ENCODE assay signal across 8 mouse cellular contexts in genomic region chr1:60272471-60272870, GRCm38 (mm10).
DNase-seq lines count a peak whose midpoint lies in the region; ATAC-seq and TF ChIP-seq lines count a peak whose summit lies in the region.

No protein-coding gene starts in this region.

- no peaks in the 10 kb centered on the region for H3K4me1 ChIP-seq in hindbrain, postnatal 0 days (ENCODE audit: insufficient read depth, low read length)
- no peaks in the 10 kb centered on the region for H3K4me1 ChIP-seq in hindbrain, embryonic 16.5 days (ENCODE audit: control insufficient read depth, insufficient read depth, low read depth, low read length)
- H3K4me1 ChIP-seq in embryonic facial prominence, embryonic 14.5 days (ENCODE audit: control insufficient read depth, insufficient read depth, low read length), result no peaks in the 10 kb centered on the region

- peak; percentile 31 for DNase-seq in hindbrain, postnatal 0 days (ENCODE audit: low spot score)
- peak; percentile 43 for DNase-seq in testis, postnatal 10 days (ENCODE audit: low spot score)
- no peak for DNase-seq in testis, postnatal 14 days (ENCODE audit: low spot score)
- peak; percentile 21 for DNase-seq in embryonic facial prominence, embryonic 14.5 days (ENCODE audit: low spot score)
- peak; percentile 69 for DNase-seq in thymus, postnatal 4 days
- DNase-seq in adrenal gland, adult 8-10 months, result no peak
- no peak for DNase-seq in adrenal gland, postnatal 4 days (ENCODE audit: low spot score in 2 of 2)

- no peak overlapping the region for H3K9ac ChIP-seq in hindbrain, postnatal 0 days (replicated peaks; ENCODE audit: low read length)
- H3K9ac ChIP-seq in hindbrain, embryonic 16.5 days (ENCODE audit: low read depth, low read length), result no peak overlapping the region
- no peak overlapping the region for H3K9ac ChIP-seq in embryonic facial prominence, embryonic 14.5 days (ENCODE audit: low read depth, low read length)

- 63% methylated on average over 2 of the region's 2 CpGs for WGBS in hindbrain, postnatal 0 days
- WGBS in hindbrain, embryonic 16.5 days, result 82% methylated on average over 2 of the region's 2 CpGs
- 73% methylated on average over 2 of the region's 2 CpGs for WGBS in embryonic facial prominence, embryonic 14.5 days

- no peak for ATAC-seq in hindbrain, postnatal 0 days
- no peak for ATAC-seq in hindbrain, embryonic 16.5 days
- no peak for ATAC-seq in embryonic facial prominence, embryonic 14.5 days (ENCODE audit: low read depth)

- H3K27me3 ChIP-seq in hindbrain, postnatal 0 days (ENCODE audit: insufficient read depth, low read length), result no peaks in the 10 kb centered on the region
- no peaks in the 10 kb centered on the region for H3K27me3 ChIP-seq in hindbrain, embryonic 16.5 days (replicated peaks; ENCODE audit: control insufficient read depth, insufficient read depth, low read length)
- no peaks in the 10 kb centered on the region for H3K27me3 ChIP-seq in embryonic facial prominence, embryonic 14.5 days (replicated peaks; ENCODE audit: control insufficient read depth, insufficient read depth, low read length)

- no peak overlapping the region for H3K4me2 ChIP-seq in hindbrain, postnatal 0 days (ENCODE audit: low read depth, low read length)
- no peak overlapping the region for H3K4me2 ChIP-seq in hindbrain, embryonic 16.5 days (ENCODE audit: low read length)
- H3K4me2 ChIP-seq in embryonic facial prominence, embryonic 14.5 days (ENCODE audit: low read depth, low read length), result no peak overlapping the region

- no peaks in the 10 kb centered on the region for H3K9me3 ChIP-seq in hindbrain, postnatal 0 days (ENCODE audit: low read length)
- H3K9me3 ChIP-seq in hindbrain, embryonic 16.5 days (ENCODE audit: control insufficient read depth, low read length), result no peaks in the 10 kb centered on the region
- no peaks in the 10 kb centered on the region for H3K9me3 ChIP-seq in embryonic facial prominence, embryonic 14.5 days (ENCODE audit: control insufficient read depth, low read length)

- H3K4me3 ChIP-seq in hindbrain, postnatal 0 days (ENCODE audit: low read length), result no peak overlapping the region
- no peak overlapping the region for H3K4me3 ChIP-seq in hindbrain, embryonic 16.5 days (ENCODE audit: low read length)
- no peak overlapping the region for H3K4me3 ChIP-seq in embryonic facial prominence, embryonic 14.5 days (ENCODE audit: low read depth, low read length)

- H3K27ac ChIP-seq in hindbrain, postnatal 0 days, result no peak overlapping the region
- H3K27ac ChIP-seq in hindbrain, embryonic 16.5 days (ENCODE audit: low read depth, low read length), result no peak overlapping the region
- H3K27ac ChIP-seq in embryonic facial prominence, embryonic 14.5 days (replicated peaks; ENCODE audit: low read depth, low read length), result no peak overlapping the region

- TF ChIP-seq CTCF in hindbrain, postnatal 0 days (IDR thresholded peaks at IDR 0.05; ENCODE audit: low read depth), result peak; percentile 58

- no peaks in the 10 kb centered on the region; the same call in 1 of the 2 replicates for H3K36me3 ChIP-seq in hindbrain, postnatal 0 days (ENCODE audit: insufficient read depth, low read length)
- peaks cover 8% of the 10 kb centered on the region for H3K36me3 ChIP-seq in hindbrain, embryonic 16.5 days (ENCODE audit: control insufficient read depth, insufficient read depth, low read length)
- H3K36me3 ChIP-seq in embryonic facial prominence, embryonic 14.5 days (ENCODE audit: control insufficient read depth, insufficient read depth, low read length), result peaks cover 45% of the 10 kb centered on the region

Comparison
In these comparisons a context has a peak if more than half of its experiments do, and no peak if none do; other contexts are left out.
1. DNase-seq: peak in hindbrain, postnatal 0 days (single experiment), testis, postnatal 10 days (single experiment), embryonic facial prominence, embryonic 14.5 days (single experiment) and thymus, postnatal 4 days (single experiment); none in testis, postnatal 14 days (single experiment), adrenal gland, adult 8-10 months (single experiment) and adrenal gland, postnatal 4 days (0 of 2).